Mouse (Mus musculus): Measurements from ENCODE around the gene Mast2. TPM values are rescaled to one million over a fixed set of nuclear protein-coding genes. Genes with fewer than 3 reads are reported as not detected.
A peak's percentile ranks its signal among the peaks of the same experiment; 100 is the strongest.

Gene Mast2
- polyA plus RNA-seq, 1 experiment from 2014 or later = 13.9 TPM

DNA sequence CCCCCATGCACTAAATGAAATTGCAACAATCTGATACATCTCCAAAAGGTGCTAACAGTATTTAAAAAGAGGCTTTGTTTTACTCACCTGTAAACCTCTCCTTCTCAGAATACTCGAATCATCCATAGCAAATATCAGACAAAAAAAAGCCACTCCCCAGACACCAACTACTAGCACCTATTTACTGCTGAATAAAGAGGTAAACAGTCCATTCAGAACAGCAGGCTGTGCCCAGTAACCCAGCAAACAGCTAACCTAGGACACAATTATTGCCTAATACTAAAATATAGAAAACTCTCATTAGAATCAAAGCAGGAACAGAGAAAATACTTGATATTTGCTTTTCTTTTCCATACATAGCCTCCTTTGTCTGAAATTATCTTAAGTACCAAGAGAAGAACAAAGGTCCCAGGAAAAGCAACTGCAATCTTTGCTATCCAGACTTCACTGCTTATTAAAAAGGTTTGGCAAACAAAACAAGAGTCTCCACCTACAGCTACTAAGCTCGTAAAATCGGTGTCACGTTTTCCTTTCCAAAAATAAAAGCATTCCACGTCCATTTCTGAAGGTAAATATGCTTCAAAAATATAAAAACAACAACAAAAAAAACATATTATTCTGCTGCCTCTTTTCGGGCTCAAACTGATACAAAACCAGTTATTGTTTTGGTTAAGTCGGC, 58.6 kb downstream of the Mast2 start:
- Histone ChIP-seq H3K9ac (no peak overlapping the region), H3K27ac (no peak overlapping the region), H3K9me3 (replicated peaks) (no peaks in the 10 kb centered on the region), H3K4me3 (no peak overlapping the region), H3K4me1 (peaks cover 20% of the 10 kb centered on the region), H3K27me3 (replicated peaks) (no peaks in the 10 kb centered on the region), H3K4me2 (no peak overlapping the region), H3K36me3 (no peaks in the 10 kb centered on the region)
- WGBS (ENCODE audit: insufficient replicate concordance) = 71% methylated on average over 7 of the region's 7 CpGs
- no peak for ATAC-seq

DNA sequence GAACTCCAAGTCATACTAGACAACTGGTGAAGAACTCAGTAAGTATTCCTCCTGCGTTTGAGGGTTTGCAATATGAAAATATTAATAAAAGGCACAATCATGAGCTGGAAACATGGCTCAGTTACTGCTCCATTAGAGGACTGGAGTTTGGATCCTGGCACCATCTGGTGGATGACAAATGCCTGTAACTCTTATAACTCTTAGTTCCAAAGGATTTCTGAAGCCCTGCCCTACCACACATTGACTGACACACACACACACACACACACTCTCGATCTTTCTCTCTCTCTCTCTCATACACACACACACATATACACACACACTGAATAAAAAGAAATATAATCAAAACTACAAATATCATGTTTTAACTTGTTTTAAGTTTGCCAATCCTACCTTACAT, 60.1 kb downstream of the Mast2 start:
- no peak for ATAC-seq
- Histone ChIP-seq H3K9ac (no peak overlapping the region), H3K27me3 (replicated peaks) (no peaks in the 10 kb centered on the region), H3K4me3 (no peak overlapping the region), H3K4me1 (peaks cover 20% of the 10 kb centered on the region), H3K27ac (no peak overlapping the region), H3K36me3 (no peaks in the 10 kb centered on the region), H3K9me3 (replicated peaks) (no peaks in the 10 kb centered on the region), H3K4me2 (no peak overlapping the region)
- WGBS (ENCODE audit: insufficient replicate concordance) = 83% methylated on average over 2 of the region's 2 CpGs

DNA sequence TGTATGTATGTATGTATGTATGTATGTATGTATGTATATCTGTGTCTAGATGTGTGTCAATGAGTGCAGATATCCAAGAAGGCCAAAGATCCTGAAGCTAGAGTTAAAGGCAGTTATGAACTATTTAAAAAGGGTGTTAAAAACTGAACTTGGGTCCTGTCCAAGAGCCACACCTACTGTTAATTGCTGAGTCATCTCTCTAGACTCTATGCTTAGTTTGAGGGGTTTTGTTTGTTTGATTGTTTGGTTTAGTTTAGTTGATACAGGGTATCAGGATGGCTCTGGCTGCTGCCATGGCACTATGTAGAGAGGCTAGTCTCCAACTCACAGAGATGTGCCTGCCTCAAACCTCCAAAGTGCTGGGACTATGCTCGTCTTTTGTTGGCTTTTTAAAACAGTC, 61.3 kb downstream of the Mast2 start:
- ATAC-seq = peak; percentile 63
- peaks cover 20% of the 10 kb centered on the region for H3K4me1 ChIP-seq
- H3K4me3 ChIP-seq = no peak overlapping the region
- H3K27ac ChIP-seq = no peak overlapping the region; the same call in 1 of the 2 replicates
- H3K27me3 ChIP-seq (replicated peaks) = no peaks in the 10 kb centered on the region
- no peaks in the 10 kb centered on the region for H3K9me3 ChIP-seq (replicated peaks)
- H3K36me3 ChIP-seq = no peaks in the 10 kb centered on the region
- WGBS (ENCODE audit: insufficient replicate concordance) = 52% methylated on average over 1 of the region's 1 CpGs
- H3K4me2 ChIP-seq = peak overlapping the region; percentile 17; the same call in 1 of the 2 replicates
- H3K9ac ChIP-seq = no peak overlapping the region; the same call in 1 of the 2 replicates

DNA sequence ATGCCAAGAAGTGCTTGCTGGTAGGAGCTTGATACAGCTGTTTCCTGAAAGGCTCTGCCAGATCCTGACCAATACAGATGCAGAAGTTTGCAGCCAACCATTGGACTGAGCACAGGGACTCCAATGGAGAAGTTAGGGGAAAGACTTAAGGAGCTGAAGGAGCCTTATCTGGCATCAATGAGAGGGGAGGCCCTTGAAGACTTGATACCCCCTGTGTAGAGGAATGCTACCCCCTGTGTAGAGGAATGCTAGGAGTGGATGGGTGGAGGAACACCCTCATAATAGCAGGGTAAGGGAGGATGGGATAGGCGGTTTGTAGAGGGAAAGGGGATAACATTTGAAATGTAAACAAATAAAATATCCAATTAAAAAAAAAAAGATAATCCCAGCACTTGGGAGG, 65.9 kb downstream of the Mast2 start:
- Histone ChIP-seq H3K36me3 (no peaks in the 10 kb centered on the region), H3K27me3 (replicated peaks) (no peaks in the 10 kb centered on the region), H3K27ac (no peak overlapping the region), H3K9ac (no peak overlapping the region), H3K9me3 (replicated peaks) (no peaks in the 10 kb centered on the region), H3K4me2 (no peak overlapping the region), H3K4me3 (no peak overlapping the region), H3K4me1 (peaks cover 5% of the 10 kb centered on the region)
- WGBS (ENCODE audit: insufficient replicate concordance) = 44% methylated on average over 1 of the region's 1 CpGs
- no peak for ATAC-seq

DNA sequence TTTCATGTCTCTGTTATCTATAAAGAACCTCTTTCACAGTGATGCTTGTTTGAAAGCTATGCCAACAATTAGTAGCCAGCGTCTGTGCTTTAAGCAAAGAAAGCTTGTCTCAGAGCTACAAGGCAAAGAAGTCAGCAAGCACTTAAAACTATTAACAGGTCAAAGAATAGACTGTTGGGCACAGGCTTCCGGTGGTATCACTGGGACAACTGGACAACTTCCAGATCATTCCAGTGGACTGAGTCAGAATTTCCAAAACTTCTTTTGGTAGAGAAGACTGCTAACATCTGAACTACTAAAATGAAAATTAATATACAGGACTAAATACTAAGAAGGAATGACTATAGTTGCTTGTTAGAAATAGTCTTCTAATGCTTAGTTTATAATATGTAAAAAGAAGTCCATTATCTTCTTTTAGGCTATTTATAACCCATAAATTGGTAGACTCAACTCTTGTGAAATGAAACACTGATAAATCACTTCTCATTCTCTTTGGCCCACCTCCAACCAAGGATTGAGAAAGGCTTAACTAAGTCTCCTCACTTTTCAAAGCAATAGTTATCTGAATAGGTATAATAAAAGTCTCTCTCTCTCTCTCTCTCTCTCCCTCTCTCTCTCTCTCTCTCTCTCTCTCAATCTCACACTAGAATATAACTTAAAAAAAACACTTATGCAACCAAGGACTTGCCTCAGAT, 85.9 kb downstream of the Mast2 start:
- Histone ChIP-seq H3K4me3 (no peak overlapping the region), H3K27ac (no peak overlapping the region), H3K27me3 (replicated peaks) (no peaks in the 10 kb centered on the region), H3K4me2 (no peak overlapping the region), H3K9me3 (replicated peaks) (no peaks in the 10 kb centered on the region), H3K4me1 (0 out of 2 replicates have a peak, but pooled peaks cover 5% of the 10 kb centered on the region), H3K9ac (no peak overlapping the region), H3K36me3 (no peaks in the 10 kb centered on the region)
- ATAC-seq = no peak
- 72% methylated on average over 2 of the region's 2 CpGs for WGBS (ENCODE audit: insufficient replicate concordance)

DNA sequence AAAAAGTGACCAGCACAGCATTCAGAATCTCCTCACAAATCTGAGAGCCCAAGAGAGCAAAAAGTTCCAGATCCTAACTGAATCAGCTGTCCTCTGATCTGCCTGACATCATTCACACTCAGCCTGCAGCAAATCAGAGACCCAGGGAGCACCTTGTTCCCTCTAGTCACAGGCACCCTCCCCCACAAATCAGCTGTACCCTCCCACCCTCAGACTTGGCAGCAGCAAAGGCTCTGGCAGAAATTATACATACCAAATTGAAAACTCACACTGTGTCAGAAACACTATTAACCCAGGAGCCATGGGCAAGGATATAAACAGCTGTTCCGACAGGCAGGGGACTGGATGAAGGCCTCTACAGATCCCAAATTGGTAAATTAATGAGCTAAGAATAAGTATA, 92.3 kb downstream of the Mast2 start:
- H3K4me1 ChIP-seq = no peaks in the 10 kb centered on the region
- H3K9me3 ChIP-seq (replicated peaks) = no peaks in the 10 kb centered on the region
- no peak for ATAC-seq
- H3K36me3 ChIP-seq = no peaks in the 10 kb centered on the region
- H3K4me2 ChIP-seq = no peak overlapping the region
- WGBS (ENCODE audit: insufficient replicate concordance) = 73% methylated on average over 1 of the region's 1 CpGs
- no peak overlapping the region for H3K4me3 ChIP-seq
- no peaks in the 10 kb centered on the region for H3K27me3 ChIP-seq (replicated peaks)
- H3K27ac ChIP-seq = no peak overlapping the region
- H3K9ac ChIP-seq = no peak overlapping the region

DNA sequence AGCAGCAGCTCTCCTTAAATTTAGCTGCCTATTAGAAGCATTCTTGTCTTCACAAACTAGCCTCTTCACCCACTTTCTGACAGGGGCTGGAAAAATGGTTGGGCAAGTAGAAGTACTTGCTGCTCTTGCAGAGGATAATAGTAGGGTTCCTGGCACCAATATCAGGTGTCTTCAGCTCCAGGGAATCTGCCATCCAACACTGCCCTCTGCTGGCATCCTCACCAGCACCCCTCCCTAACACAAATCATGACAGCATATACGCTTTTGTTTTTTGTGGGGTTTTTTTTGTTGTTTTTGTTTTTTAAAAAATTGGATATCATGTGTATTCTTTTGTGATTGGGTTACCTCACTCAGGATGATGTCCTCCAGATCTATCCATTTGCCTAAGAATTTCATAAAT, 105.9 kb downstream of the Mast2 start:
- WGBS (ENCODE audit: insufficient replicate concordance) = 91% methylated on average over 1 of the region's 1 CpGs

DNA sequence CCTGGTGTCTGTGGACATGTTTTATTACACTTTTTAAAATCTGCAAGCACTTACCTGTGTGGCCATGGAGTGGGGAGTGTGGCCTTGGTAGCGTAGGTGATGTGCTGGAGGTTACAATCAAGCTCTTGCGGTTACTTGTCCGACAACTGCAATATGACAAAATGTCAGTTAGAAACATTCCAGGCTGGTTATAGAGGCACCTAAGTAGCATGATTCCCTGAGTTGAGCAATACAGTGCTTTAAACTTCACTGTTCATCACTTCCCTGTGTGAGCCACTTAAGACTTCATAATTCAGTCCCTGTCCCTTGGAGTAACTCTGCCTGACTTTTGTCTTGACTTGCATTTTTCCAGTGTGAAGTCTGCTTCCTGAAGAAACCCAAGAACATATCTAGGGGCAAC, 111.1 kb downstream of the Mast2 start:
- Histone ChIP-seq H3K36me3 (peaks cover 10% of the 10 kb centered on the region), H3K4me1 (no peaks in the 10 kb centered on the region), H3K9me3 (replicated peaks) (no peaks in the 10 kb centered on the region), H3K4me3 (no peak overlapping the region), H3K9ac (no peak overlapping the region), H3K27me3 (replicated peaks) (no peaks in the 10 kb centered on the region), H3K27ac (no peak overlapping the region), H3K4me2 (no peak overlapping the region)
- WGBS (ENCODE audit: insufficient replicate concordance) = 84% methylated on average over 3 of the region's 3 CpGs
- no peak for ATAC-seq

More for the DNA sequence above, 105.9 kb downstream of the Mast2 start:
- H3K27me3 ChIP-seq (replicated peaks) = no peaks in the 10 kb centered on the region
- no peak overlapping the region for H3K9ac ChIP-seq
- H3K4me3 ChIP-seq = no peak overlapping the region
- no peaks in the 10 kb centered on the region for H3K9me3 ChIP-seq (replicated peaks)
- H3K36me3 ChIP-seq = no peaks in the 10 kb centered on the region
- H3K4me2 ChIP-seq = no peak overlapping the region
- no peaks in the 10 kb centered on the region for H3K4me1 ChIP-seq
- H3K27ac ChIP-seq = no peak overlapping the region
- ATAC-seq = no peak

DNA sequence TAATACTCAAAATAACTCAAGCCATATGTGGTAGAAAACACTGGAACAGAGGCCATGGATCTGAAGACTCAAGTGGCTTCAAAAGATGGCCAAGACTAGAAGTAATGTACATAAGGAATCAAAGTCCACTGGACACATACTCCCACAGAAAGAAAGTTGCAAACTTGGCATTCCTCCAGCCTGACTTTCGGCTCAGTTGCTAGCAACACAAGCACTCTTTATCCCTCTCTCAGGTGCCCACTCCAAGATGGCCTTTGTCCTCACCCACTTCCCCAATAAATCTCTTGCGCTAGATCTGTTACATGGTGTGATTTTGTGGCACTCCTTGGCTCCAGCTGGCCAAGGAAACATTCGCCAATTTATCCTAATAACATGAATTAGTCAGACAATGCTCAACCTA, 111.5 kb downstream of the Mast2 start:
- Histone ChIP-seq H3K4me3 (no peak overlapping the region), H3K27me3 (replicated peaks) (no peaks in the 10 kb centered on the region), H3K36me3 (peaks cover 10% of the 10 kb centered on the region), H3K9me3 (replicated peaks) (no peaks in the 10 kb centered on the region), H3K9ac (no peak overlapping the region), H3K4me2 (no peak overlapping the region), H3K27ac (no peak overlapping the region), H3K4me1 (no peaks in the 10 kb centered on the region)
- ATAC-seq = no peak
- WGBS (ENCODE audit: insufficient replicate concordance) = 77% methylated on average over 3 of the region's 3 CpGs

DNA sequence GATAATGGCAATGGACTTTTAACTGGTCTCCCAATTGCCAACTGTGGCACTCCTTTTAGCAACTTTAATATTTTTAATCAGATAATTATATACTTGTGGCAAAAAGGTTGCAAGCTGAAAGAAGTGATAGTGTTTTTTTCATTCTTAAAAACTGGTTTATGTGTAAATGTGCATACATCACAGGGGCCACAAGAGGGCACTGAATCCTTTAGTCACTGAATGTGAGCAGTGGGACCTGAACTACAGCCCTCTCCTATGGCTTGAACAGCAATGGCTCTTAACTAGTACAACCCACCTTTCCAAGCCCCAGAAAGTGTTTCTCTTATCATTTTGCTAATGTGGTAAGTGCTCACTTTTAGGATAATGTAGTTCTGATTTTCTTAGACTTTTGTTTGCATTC, 121.9 kb downstream of the Mast2 start:
- no peak overlapping the region for H3K9ac ChIP-seq

DNA sequence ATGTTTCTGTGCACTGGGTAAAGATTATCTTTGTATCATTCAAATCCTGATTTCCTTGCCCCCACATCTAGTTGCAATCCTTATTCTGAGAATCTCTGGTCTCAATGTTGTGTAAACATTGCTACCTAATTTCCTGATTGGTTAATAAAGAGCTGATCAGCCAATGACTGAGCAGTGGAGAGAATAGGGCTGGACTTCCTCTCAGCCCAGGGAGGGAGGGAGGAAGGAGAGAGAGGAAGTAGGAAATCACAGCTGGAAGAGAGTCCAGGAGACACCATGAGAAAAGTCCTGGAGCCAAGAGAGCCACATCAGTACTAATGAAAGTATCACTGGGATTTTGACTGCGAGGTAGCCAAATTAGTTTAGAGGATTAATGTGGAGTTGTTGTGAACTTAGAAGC, 127.7 kb downstream of the Mast2 start:
- no peaks in the 10 kb centered on the region for H3K9me3 ChIP-seq (replicated peaks)
- WGBS (ENCODE audit: insufficient replicate concordance) = 71% methylated on average over 1 of the region's 1 CpGs
- H3K9ac ChIP-seq = no peak overlapping the region
- no peaks in the 10 kb centered on the region for H3K4me1 ChIP-seq
- 0 out of 2 replicates have a peak, but pooled peaks cover 4% of the 10 kb centered on the region for H3K36me3 ChIP-seq
- H3K4me2 ChIP-seq = no peak overlapping the region
- no peak overlapping the region for H3K4me3 ChIP-seq
- no peak for ATAC-seq
- H3K27ac ChIP-seq = no peak overlapping the region
- H3K27me3 ChIP-seq (replicated peaks) = no peaks in the 10 kb centered on the region

More for the DNA sequence above, 121.9 kb downstream of the Mast2 start:
- H3K36me3 ChIP-seq = no peaks in the 10 kb centered on the region
- H3K4me1 ChIP-seq = no peaks in the 10 kb centered on the region
- ATAC-seq = no peak
- no peak overlapping the region for H3K27ac ChIP-seq
- H3K9me3 ChIP-seq (replicated peaks) = no peaks in the 10 kb centered on the region
- H3K4me3 ChIP-seq = no peak overlapping the region
- H3K27me3 ChIP-seq (replicated peaks) = no peaks in the 10 kb centered on the region
- H3K4me2 ChIP-seq = no peak overlapping the region

DNA sequence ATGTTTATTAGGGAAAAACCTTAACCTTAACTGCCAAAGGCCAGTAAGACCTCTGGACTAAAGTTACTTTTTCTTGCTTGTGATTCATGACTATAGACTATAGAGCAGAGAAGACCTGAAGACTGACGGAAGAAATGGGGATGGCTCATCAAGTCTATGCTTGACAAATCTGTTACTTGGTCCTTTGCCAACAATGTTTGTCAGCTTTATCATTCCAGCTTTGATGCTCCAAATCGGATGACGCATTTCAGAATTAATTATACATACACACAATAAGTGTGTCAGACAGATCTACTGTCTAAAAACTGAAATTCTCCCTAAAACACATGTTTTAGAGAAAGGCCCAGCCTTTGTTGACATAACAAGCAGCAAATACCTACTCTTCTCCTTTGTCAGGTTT, 134.7 kb downstream of the Mast2 start:
- Histone ChIP-seq H3K4me3 (no peak overlapping the region), H3K4me2 (no peak overlapping the region), H3K9ac (no peak overlapping the region), H3K27ac (no peak overlapping the region), H3K27me3 (replicated peaks) (no peaks in the 10 kb centered on the region), H3K36me3 (peaks cover 38% of the 10 kb centered on the region), H3K4me1 (no peaks in the 10 kb centered on the region), H3K9me3 (replicated peaks) (no peaks in the 10 kb centered on the region)
- no peak for ATAC-seq
- WGBS (ENCODE audit: insufficient replicate concordance) = 92% methylated on average over 3 of the region's 3 CpGs
